Mouse (Mus musculus) left cerebral cortex, postnatal 14 days (tissue): Measurements from ENCODE around the gene Supt6. TPM values are rescaled to one million over a fixed set of nuclear protein-coding genes. Genes with fewer than 3 reads are reported as not detected.

Source experiments
- DNase-seq, 2 experiments: peaks; one replicate each; pipeline ENCODE4 v3.0.0; 2021 to 2022; ENCODE audit warnings: low spot score in 2 of 2, mixed read lengths in 1 of 2
- intact Hi-C: fragments of 180-260 bp; cut with DNase I; formaldehyde crosslinking; loops from one replicate; pipeline ENCODE4 v1.15.1; 2025
- total RNA-seq, 2 experiments: library from RNA; stranded (reverse); gene quantifications; 2 replicates each; pipeline ENCODE4 v1.2.3; 2021

Supt6 gene
- total RNA-seq, 2 experiments from 2014 or later = 89.6 to 96.1 TPM

DNA sequence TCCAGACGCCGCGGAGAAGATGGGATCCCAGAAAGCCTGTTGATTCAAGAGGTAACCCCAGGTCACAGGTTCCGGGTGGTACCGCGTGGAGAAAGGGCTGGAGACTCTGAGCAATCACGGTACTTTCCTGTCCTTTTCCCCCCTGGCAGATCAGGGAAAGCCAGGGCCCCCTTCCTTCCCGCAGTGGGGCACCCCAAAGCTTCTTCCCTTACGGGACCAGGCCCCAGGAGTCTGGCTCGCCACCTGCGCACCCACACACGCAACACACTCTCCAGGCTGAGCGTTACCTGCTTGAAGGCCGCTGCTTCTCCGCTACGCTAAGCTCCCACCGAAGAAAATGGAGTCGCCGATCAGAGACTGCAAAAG is 543 bp downstream of the Supt6 start:
- intact Hi-C loops = no loop called here
- no peak for DNase-seq

DNA sequence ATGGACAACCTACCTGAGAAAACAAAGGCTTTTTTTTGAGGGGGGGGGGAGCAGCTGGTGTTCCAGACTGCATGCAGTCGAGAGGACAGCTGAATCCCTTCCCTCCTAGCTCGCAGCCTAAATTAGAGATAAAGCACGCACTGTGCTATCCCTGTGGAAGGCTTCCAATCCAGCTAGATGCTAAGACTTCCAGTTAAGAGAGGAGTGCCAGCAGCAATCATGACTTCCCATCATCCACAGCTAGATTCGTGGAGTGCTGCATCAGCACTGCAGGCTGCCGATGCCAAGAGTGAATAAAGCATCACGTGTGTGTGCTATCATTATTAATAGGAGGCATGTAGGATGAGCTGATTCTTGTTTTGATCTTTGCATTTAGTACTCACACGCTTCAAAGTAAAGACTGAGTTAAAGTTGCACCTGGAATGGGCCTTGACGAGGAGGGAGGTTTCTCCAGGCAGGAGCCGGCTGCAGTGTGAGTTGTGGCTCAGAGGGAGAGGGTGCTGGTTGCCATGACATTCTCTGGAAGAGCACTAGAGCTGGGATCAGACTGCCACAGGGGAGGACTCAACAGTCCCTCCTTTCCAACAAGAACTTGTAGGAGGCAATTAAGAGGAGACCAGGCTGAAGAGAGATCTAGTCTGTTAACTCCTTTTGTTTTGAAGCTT is 5.5 kb downstream of the Supt6 start:
- DNase-seq = peak; percentile 67 to 85
- intact Hi-C loops = no loop called here

DNA sequence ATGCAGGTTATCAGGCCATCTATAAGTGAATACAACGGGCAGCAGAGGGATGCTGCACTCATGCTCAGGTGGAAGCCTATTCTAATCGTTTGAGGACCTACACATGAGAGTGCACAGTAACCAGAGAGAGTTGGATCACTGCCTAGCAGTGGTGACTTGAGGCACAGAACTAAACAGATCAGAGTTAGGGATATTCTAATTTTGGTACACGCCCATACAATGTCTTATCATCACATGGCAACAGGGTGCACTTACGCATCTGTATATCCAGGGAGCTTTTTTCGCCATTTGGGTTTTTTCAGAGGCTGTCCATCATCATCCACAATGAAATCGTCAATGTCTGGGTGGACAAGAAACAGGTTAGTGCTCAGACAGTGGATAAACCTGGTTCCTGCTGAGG is 14.3 kb downstream of the Supt6 start:
- no peak for DNase-seq
- intact Hi-C loops = loop anchor here (5.0 kb wide), 1 partner anchor 51 kb away; no protein-coding TSS in a partner anchor

DNA sequence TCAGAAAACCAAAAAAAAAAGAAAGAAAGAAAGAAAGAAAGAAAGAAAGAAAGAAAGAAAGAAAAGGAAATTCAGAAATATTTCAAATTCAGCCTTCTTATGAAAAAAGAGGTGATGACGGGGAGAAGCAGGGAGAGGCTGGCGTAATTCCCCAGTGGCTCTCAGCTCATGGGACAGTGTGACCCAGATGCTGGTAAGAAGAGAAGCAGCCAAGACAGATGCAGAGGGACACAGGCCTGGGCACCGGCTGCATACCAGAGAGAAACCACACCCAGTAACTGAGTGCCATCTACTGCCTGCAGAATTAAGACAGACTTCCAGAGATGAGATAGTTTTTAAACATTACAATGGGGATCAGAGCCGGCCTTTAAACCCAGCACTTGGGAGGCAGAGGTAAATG is 22.2 kb downstream of the Supt6 start:
- intact Hi-C loops = loop anchor here (5.0 kb wide), 1 partner anchor 54 kb away; no protein-coding TSS in a partner anchor
- DNase-seq = no peak

DNA sequence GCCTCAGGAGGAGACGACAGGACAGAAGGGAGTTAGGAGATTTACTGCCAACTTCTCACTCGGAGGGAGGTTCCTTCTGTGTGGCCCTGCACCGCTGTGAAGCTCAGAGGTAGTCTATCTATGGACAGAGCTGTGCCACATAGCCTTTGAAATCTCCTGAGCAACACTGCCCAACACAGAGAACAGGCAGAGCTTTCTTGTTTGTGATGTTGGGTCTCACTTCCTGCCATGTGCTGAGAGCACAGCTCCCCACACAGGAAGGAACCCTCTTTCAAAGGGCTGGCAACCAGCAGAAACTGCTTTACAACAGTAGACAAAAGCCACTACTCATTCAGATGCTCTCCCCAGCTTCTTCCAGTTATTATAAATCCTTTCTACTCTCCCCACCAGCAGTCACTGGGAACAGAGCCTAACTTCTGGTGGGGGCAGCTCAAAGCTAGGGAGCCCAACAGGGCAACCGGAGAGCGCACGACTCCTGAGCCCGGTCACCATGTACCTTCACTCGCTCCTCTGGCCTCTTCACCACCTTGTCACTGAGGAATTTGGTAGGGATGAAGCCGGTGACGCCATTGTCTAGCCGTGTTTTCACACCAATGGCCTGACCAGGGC is 30.0 kb downstream of the Supt6 start:
- intact Hi-C loops = no loop called here
- peak in 1 of 2 experiments; percentile 55 for DNase-seq

DNA sequence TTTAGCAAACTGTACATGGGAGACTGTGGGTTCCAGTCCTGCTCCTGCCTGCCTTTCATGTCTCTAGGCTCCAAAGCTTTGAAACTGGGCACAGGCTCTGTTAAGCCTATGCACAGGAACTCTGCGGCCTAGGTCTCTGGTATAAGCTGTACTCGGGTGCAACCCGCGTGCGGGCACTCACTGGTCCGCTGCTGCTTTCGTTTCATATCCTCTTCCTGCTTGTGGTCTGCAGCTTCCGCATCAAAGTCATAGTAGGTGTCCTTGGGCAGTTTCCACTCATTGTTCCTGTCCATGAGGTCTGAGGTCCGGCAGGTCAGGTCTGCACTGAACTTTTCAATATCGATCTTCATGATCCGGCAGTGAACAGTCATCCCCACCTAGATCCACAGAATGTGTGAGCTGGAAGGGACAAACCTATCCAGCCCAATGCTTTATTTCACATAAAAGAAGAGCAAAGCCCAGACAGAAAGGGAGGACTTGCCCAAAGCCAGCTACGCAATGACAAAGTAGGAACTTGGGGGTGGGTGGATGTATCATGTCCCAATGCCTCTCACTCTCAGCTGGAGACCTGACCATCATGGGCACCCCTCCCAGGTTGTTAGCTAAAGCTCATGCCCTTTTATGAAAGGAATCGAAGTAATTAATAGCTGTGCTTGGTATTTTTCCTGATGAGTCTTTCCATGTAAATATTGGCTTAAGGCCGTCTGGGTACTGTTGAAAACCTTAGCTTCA is 32.5 kb downstream of the Supt6 start:
- no peak for DNase-seq
- intact Hi-C loops = loop anchor here (5.0 kb wide), 1 partner anchor 69 kb away; no protein-coding TSS in a partner anchor

DNA sequence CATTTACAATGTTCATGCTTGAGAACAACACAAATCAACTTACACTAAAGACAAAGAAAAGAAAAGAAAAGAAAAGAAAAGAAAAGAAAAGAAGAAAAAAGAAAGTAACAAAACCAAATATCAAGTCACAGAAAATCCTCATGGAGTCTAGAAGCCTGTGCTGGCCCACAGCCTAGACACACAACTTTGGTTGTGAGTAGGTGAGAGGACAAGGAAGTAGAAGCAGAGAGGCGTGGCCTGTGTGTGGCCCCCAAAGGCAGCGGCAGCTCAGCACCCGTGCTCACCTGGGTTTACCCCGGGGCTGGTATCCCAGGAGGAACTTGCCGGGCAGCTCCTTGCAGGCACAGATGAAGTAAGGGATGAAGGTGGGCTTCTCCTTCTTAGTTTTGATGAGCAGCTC is 34.3 kb downstream of the Supt6 start:
- DNase-seq = no peak
- intact Hi-C loops = loop anchor here (5.0 kb wide), 1 partner anchor 71 kb away; no protein-coding TSS in a partner anchor

DNA sequence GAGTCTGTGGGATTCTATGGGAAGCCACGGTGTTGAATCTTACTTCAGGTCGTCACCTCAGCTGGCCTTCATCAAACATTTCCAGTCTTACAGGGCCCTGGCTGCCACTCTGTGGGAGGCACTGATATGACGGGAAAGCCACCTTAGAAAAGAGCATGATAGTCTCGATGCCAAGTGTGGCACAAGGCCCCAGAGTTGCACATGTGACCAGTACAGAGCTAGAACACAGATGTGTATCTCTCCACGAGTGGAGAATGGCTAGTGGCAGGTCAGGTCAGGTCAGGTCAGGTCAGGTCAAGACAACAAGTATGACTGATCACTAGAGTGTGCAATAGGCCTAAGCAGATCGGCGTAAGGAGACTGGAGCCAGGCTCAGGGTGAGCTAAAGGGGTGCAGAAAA is 35.2 kb downstream of the Supt6 start:
- intact Hi-C loops = loop anchor here (5.0 kb wide), 1 partner anchor 72 kb away; no protein-coding TSS in a partner anchor
- DNase-seq = no peak

DNA sequence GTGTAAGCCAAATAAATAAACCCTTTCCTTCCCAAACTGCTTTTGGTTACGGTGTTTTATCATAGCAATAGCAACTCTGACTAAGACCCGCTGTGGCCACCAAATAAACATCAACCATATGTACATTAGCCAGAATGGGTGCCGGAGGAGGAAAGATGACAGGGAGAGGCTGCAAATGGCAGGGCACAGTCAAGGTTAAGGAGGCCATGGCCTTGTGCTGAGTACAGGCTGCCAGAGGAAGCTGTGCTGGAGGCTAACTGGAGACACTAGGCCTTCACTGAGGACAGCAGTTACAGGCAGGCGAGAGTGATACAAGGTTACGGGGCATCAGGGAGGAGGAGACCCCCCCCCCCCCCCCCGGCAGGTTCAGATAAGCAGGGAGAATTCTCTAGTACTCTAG is 35.9 kb downstream of the Supt6 start:
- no peak for DNase-seq
- intact Hi-C loops = loop anchor here (5.0 kb wide), 1 partner anchor 72 kb away; no protein-coding TSS in a partner anchor

DNA sequence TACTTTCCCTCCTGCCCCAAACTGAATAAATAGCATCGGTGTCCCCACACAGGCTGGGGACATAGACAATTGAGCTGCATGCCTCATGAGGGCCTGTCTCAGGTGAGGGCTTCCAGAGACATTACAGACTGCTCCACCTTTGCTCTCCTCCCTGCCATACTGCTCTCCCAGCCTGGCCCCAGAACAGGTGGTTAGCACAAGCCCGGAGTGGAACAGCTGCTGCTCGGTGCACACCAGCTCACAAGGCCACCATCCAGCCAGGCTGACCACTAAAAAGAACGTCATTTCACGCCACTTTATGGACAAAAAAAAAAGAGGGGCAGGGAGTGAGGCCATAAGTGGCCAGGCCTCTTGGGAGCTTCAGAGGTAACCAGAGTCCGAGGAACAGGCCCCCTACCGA is 38.6 kb downstream of the Supt6 start:
- intact Hi-C loops = no loop called here
- DNase-seq = no peak

DNA sequence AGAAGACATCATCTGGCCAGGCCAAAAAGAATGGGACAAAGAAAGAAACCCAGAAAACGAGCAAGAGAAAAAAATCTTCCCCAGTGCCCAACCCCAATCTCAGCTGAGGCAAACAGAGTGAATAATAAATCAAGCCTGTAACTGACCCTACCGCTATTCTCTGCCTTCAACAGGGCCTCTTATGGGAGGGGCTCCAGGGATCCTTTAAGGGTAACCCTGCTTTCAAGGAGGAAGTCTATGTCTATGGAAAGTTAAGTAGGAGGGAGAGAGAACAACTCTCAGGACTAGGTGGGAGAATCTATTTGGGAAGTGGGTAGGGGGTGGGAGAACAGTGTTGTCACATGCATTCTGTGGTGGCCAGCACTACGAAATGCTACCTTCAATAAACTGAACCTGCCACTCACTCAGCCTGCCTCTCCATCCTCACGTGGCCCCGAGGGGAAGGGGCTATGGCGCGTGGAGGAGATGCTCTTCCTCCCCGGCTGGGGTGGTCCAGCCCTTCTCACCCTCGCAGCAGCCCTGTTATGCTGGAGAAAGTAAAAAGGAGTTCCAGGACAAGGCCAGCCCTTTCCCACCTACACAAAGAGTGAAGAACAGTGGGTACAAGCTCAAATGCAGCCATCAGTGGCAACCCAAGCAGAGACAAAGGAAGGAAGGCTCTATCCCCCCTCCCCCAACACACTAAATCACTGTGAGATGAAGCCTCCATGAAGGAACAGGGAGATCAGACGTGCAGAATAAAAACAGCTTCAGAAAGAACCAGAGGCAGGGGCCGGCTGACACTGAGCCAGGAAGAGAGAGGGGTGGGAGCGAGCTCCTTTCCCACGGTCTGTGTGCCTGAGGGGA is 40.2 kb downstream of the Supt6 start:
- intact Hi-C loops = no loop called here
- DNase-seq = no peak

DNA sequence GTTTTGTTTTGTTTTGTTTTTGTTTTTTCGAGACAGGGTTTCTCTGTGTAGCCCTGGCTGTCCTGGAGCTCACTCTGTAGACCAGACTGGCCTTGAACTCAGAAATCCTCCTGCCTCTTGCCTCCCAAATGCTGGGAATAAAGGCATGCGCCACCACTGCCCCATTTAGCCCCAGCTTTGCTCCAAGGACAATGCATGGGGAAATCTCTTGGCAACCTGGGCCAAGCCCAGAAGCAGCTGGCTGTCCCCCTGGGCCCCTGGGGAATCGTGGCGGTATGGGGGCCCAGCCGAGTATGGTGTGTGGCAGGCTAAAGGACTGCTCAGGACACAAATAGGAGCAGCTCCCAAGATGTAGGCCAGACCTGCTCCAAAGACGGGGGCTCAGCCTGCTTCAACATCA is 41.5 kb downstream of the Supt6 start:
- intact Hi-C loops = no loop called here
- DNase-seq = no peak

DNA sequence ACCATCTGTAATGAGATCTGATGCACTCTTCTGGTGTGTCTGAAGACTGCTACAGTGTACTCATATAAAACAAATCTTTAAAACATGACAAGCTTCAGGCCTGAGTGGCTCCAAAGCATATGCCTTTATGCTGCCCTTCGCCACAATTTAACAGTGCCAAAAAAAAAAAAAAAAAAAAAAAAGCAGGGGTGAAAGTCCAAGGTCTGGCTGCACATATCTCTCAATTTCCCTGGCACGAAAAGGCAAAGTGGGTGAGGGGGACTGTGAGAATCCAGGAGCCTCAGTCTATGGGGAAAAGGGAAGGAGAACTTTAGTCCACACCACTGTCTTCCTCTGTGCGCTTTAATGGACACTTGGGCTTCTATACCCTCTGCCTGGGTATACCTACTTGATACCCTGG is 43.4 kb downstream of the Supt6 start:
- intact Hi-C loops = no loop called here
- no peak for DNase-seq

DNA sequence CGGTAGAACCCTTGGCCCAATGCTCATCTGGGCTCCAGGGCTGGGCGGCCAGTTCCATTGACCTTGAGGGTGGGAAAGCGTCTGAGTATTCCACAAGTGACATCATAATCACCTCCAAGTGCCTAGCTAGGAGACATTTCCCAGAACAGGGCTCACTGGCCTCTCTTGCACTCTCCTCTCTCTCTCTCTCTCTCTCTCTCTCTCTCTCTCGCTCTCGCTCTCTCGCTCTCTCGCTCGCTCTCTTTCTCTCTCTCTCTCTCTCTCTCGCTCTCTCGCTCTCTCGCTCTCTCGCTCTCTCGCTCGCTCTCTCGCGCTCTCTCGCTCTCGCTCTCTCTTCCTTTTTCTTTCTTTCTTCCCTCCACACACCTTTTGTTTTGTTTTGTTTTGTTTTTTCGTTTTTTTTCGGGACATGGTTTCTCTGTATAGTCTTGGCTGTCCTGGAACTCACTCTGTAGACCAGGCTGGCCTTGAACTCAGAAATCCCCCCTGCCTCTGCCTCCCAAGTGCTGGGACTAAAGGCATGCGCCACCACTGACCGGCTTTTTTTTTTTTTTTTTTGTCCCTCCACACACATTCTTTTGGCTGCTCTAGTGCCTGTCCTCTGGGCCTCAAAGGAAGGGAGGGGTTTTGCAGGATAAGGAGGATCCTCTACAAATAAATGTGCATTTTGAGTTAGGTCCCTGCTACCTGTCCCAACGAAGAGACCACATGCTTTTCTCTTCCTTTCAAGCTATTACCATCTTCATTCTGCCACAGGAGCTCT is 50.5 kb downstream of the Supt6 start:
- DNase-seq = no peak
- intact Hi-C loops = no loop called here

DNA sequence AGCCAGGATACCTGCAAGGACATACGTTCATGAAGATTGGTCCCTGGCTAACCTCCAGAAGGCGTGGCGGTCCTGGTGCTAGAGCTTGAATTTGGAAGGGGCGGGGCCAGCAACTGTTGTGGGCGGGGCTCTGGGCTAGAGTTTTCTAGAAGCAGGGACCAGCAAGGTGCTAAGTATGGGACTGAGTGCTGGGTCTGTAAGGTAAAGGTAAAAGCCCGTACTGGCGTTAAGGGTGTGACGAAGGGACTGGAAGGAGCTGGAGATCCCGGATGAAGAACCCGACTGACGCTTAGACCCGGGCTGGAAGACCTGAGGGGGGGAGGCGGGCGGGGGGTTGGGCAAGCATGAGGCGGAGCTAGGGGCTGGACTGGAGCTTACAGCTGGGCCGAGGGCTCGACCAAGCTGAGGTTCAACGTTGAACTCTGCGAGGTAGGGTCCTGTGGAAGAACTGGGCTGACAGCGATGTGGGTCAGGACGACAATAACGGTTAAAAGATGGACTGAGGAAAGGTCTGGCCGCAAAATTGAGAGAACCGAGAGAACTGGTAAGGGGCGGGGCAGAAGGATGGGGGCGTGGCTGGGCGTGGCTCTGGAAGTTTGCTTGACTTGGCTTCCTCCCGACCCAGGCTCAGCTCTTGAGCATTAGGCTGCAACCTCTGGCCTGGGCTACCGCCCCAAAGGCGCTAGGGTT is 51.2 kb downstream of the Supt6 start:
- intact Hi-C loops = no loop called here
- DNase-seq = no peak

DNA sequence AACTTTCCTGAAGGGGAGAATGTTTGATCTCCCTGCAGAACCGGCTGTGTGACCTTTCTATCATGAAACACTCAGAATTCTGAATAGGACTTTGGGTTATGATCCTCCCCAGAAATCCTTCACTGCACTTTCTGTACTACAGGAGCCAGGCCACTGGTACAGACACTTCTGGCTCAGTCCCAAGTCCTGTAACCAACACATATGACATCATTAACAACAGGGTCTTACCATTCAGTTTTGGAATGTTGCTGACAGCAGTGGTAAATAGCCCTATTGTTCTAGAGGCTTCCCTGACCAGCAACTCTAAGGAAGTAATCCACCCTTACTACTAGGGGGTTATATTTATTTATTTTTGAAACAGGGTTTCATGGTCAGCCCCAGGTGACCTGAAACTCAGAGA is 52.7 kb downstream of the Supt6 start, which contains the start of gene Proca1:
TSS of gene Proca1 (plus strand) at position 280 of the 400 bp plus-strand sequence.
- no peak for DNase-seq
- intact Hi-C loops = no loop called here

DNA sequence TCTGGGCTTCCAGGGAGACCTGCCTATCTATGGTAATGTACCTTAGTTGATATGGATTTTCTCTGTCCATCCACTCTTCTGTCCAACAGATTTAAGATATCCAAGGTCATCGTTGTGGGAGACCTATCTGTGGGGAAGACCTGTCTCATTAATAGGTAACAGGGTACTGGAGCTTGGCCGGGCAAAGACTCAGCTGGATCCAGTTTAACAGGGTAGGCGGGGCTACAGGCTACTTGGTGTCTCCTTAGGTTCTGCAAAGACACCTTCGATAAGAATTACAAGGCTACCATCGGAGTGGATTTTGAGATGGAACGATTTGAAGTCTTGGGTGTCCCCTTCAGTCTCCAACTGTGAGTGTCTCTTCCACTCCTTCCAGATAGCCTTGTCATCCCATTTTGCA is 55.7 kb downstream of the Supt6 start:
- intact Hi-C loops = no loop called here
- DNase-seq = no peak
